Mouse (Mus musculus) mouse embryonic stem cell (cell line): ENCODE results near the gene Nr3c2.

Experiments used
- in situ Hi-C, 2 experiments: fragments of 300-500 bp; cut with MboI; formaldehyde crosslinking; loops; 1 replicate in 1 of 2; 3 replicates in 1 of 2; pipeline ENCODE4 v1.14.3; 2019 to 2020; ENCODE audit warnings: low sequenced_read_pairs in 2 of 2, low pct_unique_long_range_greater_than_20kb in 1 of 2, mixed read lengths in 1 of 2; ENCODE audit not compliant: unreplicated experiment in 1 of 2

The Nr3c2 gene

GRCm38 (mm10) chr8:76965046-76965445 is 65.8 kb downstream of the Nr3c2 start:
- in situ Hi-C loops = no loop called here

DNA sequence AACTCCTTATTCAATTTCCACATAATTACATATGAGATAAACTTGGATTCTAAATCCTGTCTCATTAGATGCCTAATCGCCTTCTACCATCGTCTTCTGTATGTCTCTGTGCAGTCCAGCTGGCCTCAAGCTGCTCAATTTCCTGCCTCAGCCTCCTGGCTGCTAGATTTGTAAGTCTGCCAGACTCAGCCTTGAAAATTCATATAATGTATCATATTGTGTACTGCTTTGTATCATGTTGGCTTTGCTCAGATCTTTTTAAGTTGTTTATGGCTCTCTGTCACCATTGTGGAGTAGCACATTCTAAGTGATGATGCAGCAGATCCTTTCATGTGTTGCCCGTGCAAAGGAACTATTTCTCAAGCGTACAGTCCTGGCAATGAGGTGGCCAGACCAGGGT is 71.9 kb downstream of the Nr3c2 start:
- in situ Hi-C loops = no loop called here

DNA sequence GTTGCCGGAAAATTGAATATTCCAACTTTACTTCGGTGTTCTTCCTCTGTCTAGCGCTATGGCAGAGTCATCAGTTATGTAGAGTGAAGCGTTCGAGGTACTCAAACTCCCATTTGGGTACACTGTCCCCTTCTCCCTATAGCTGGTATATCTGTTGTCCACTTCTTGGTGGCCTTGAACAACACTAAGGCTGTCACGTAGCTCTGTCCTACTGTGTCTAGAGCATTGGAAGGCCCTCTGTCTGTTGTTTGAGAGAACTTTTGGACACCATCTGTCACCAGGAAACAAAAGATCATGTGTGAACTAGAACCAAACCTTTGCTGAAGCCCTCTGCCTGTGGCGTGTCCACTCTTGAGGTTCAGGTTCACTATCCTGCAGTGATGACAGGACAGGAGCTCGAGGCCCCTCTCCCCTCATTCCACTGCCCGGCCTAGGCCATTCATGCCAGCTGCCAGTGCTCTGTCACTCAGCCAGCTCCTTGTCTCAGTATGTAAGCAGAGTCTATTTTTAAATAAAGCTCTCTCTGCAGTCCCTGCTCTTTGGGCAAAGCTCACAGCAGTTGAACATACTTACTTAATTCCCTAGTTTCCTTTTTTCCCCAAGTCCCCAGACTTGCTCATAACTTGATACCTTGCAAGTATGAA is 72.6 kb downstream of the Nr3c2 start:
- in situ Hi-C loops = no loop called here

GRCm38 (mm10) chr8:76972947-76973552 is 73.8 kb downstream of the Nr3c2 start:
- in situ Hi-C loops = no loop called here

DNA sequence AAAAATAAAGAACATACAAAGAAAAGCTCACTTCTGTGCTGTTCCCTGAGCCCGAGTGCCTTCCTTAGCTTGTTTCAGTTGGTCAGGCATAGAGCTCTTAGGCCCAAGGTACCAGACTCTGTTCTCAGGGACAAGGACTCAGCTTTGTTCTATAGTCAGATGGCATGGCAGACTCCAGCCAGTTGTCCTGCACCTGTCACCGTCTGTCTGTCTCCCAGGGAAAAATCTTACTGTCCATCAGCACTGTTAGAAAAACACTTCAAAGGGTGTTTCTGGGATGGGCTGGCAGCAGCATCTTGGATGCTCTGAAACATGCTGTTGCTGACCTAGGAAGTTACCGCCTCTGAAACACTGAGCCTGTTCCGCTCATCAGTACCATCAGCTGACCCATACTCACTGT is 78.7 kb downstream of the Nr3c2 start:
- in situ Hi-C loops = no loop called here

GRCm38 (mm10) chr8:76984082-76984481 is 84.8 kb downstream of the Nr3c2 start:
- in situ Hi-C loops = no loop called here

- in situ Hi-C loops = no loop called here
Measured at GRCm38 (mm10) chr8:76984851-76985250, 85.6 kb downstream of the Nr3c2 start.

DNA sequence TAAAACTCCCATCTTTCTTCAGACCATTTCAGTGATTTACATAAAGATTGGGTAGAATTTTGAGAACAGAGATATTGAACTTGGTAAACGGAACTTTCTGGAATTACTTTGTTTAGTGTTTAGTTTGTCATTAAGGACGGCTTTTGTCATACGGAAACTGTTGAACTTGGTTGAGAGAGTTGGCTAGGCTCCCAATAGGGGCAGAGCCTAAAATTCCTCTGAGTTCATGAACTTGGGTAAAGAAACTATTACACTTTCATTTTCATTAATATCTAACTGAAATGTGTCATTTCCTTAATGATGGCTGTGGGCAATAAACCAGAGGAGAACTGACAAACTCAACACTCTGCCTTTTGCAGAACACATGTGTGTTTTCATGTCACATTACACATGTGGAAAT is 88.6 kb downstream of the Nr3c2 start:
- in situ Hi-C loops = no loop called here

GRCm38 (mm10) chr8:76998276-76998675 is 99.0 kb downstream of the Nr3c2 start:
- in situ Hi-C loops = no loop called here

GRCm38 (mm10) chr8:77009425-77009824 is 110.2 kb downstream of the Nr3c2 start:
- in situ Hi-C loops = loop anchor here in 1 of 2 experiments (25.0 kb wide), 1 partner anchor 222 kb away; no protein-coding TSS in a partner anchor

GRCm38 (mm10) chr8:77011985-77012384 is 112.7 kb downstream of the Nr3c2 start:
- in situ Hi-C loops = loop anchor here in 1 of 2 experiments (25.0 kb wide), 1 partner anchor 225 kb away; no protein-coding TSS in a partner anchor

DNA sequence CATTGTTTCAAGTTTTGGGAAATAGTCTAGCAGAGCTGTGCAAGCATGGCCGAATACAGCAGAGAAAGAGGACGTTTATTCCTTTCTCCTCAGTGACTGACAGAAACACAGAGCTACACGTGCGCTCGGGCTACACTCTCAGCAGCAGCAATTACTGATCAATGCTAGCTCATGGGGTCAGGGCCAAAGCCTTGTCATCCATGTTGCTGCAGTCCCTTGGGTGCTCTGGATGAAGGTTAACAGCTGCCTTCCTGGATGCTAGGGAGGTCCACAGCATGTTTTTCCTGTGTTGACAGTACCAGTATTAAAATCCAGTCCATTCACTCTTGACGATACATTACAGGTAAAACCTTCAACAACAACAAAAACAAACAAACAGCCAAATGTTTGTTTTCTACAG is 113.4 kb downstream of the Nr3c2 start:
- in situ Hi-C loops = loop anchor here in 1 of 2 experiments (25.0 kb wide), 1 partner anchor 225 kb away; no protein-coding TSS in a partner anchor

- in situ Hi-C loops = loop anchor here in 1 of 2 experiments (25.0 kb wide), 1 partner anchor 229 kb away; no protein-coding TSS in a partner anchor
Measured at GRCm38 (mm10) chr8:77016713-77017112, 117.5 kb downstream of the Nr3c2 start.

DNA sequence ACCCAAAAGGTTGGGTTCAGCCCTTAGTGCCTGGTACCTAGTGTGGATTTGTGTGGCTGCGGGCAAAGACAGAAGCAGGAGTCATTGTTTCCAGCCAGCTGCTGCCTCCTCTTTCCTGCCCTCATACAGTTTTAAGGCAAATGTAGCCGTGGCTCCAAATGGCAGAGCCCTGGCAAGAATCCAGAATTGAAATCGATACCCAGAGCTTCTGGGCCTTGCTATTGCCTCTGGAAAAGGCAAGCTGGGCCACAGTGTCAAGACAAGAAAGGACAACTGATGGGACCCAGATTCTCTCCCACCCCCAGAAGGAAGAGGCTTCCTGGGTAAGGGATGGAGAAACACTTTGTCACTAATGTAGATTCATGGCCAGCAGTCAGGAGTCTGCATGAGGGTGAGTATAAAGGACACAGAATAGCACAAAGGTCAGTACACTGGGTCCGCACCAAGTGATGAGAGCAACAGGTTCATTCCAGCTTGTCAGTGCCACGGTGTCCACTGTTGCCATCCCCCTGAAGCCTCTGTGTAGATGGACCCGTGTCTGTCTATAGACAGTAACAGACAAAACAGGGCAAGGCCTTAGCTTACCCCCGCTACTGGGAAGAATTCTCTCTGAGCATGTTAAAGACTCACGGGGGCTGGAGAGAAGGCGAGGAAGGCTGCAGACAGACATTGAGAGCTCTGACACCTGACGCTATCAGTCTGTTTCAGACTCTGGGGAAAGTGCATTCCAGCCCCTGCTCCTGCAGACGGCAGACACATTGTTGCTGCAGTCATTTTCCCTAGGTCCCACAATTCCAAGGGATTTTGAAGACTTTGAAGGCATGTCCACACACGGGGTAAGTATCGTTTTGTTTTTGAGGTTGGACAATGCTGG is 124.8 kb downstream of the Nr3c2 start:
- in situ Hi-C loops = loop anchor here in 1 of 2 experiments (25.0 kb wide), 1 partner anchor 237 kb away; no protein-coding TSS in a partner anchor

DNA sequence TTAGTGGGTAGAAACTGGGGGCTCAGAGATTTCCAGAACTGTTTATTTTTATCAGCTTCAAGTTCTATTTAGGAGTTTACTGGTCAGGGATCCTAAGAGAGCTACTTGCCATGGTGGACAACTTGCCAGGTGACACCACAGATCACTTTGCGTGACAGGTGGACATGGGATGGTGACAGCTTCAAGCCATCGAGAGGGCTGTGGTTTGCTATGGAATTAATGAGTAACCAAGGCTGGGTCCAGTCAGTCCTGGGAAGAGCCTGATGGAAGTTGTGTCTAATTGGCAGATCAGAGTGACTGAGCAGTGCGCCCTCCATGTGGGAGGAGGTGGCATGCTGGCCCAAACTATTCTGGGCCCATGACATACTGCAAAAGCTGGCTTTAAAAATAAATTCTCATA is 132.0 kb downstream of the Nr3c2 start:
- in situ Hi-C loops = no loop called here

- in situ Hi-C loops = no loop called here
Measured at GRCm38 (mm10) chr8:77033706-77034464, 134.6 kb downstream of the Nr3c2 start.

- in situ Hi-C loops = no loop called here
Measured at GRCm38 (mm10) chr8:77034465-77034829, 135.2 kb downstream of the Nr3c2 start.

GRCm38 (mm10) chr8:77041214-77041613 is 142.0 kb downstream of the Nr3c2 start:
- in situ Hi-C loops = no loop called here
